Mouse (Mus musculus): ENCODE data around the gene Rap1a.

DNA sequence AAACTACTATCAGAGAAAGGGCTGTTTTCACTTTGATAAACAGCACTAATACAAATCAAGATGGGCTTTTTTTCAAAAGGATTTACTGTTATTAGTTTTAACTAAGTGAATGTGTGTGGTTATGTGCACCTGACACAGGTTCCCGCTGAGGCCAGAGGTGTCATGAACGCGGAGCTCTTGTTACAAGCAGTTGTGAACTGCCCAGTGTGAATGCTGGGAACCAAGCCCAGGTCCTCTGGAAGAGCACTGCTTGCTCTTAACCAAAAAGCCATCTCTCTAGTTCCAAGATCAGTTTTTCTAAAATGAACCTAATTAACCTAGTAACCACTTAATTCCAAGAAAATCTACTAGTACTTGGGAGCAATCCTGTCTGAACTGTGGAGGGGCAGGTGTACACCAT lies 23.1 kb downstream of the Rap1a start:
- no peak for TF ChIP-seq POLR2A (IDR thresholded peaks at IDR 0.05; ENCODE audit: control insufficient read depth, extremely low read depth, insufficient read depth, low read length, poor library complexity)
- no peak for TF ChIP-seq CTCF (IDR thresholded peaks at IDR 0.05; ENCODE audit: borderline replicate concordance, control insufficient read depth, extremely low read depth, insufficient read depth, low read length, poor library complexity)

Measured in thymus, adult 2 months (tissue).